Mouse (Mus musculus): ENCODE measurements around the gene Taok2. TPM values are rescaled to one million over a fixed set of nuclear protein-coding genes. Genes with fewer than 3 reads are reported as not detected.

Taok2 gene
- polyA plus RNA-seq, 1 experiment from 2014 or later, result 34.0 TPM

DNA sequence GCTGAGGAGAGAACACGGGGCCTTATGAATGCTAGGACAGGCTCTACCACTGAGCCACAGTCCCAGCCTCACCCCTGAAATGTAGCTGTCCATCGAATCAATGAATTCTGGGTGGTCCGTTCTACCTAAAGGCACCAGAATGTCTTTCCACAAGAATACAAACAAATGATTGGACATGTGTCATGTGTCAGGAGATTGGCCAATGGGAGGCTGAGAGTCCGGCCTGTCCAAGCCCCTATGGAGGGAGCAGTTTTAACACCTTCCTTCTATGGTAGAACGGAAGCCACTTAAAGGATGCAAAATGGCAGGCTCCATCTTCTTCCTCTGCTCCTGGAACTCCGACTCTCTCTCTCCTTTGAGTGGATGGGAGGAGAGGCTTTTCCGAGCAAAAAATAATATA lies 66.9 kb downstream of the Taok2 start:
- DNase-seq (ENCODE audit: low spot score) (no peak), ATAC-seq (ENCODE audit: insufficient read depth, low FRiP score, low TSS enrichment) (no peak)
- peaks cover 6% of the 10 kb centered on the region for H3K4me1 ChIP-seq (ENCODE audit: control insufficient read depth, insufficient read depth, low read length)
- H3K27ac ChIP-seq (ENCODE audit: low read depth, low read length), result no peak overlapping the region
- peaks cover 3% of the 10 kb centered on the region; the same call in 1 of the 2 replicates for H3K27me3 ChIP-seq (ENCODE audit: control insufficient read depth, insufficient read depth, low read length)
- H3K36me3 ChIP-seq (ENCODE audit: control insufficient read depth, insufficient read depth, low read length), result no peaks in the 10 kb centered on the region
- WGBS, result 90% methylated on average over 7 of the region's 7 CpGs
- no peak overlapping the region for H3K4me3 ChIP-seq (ENCODE audit: low read depth, low read length)
- no peaks in the 10 kb centered on the region for H3K9me3 ChIP-seq (ENCODE audit: control insufficient read depth, low read length)
- H3K4me2 ChIP-seq (ENCODE audit: low read depth), result no peak overlapping the region
- no peak overlapping the region for H3K9ac ChIP-seq (ENCODE audit: low read length)

DNA sequence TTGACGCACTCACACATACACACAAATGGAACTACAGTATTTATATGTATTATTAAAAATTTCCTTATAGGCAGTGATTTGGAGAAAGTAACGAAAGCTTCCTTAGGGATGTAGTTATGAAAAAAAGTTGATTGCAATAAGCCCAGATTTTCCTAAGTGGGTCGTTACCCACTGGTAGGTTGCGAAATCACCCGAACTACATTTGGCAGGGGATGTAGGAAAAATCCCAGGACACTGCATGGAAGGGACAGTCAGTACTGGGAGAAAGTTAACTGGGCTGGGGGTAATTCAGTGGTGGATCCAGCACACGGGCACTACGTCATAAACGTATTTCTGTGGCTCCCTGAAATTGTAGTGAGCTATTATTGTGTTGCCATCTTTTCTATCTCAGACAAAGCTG lies 68.0 kb downstream of the Taok2 start:
- Histone ChIP-seq H3K36me3 (ENCODE audit: control insufficient read depth, insufficient read depth, low read length) (no peaks in the 10 kb centered on the region), H3K4me3 (ENCODE audit: low read depth, low read length) (no peak overlapping the region), H3K27me3 (ENCODE audit: control insufficient read depth, insufficient read depth, low read length) (no peaks in the 10 kb centered on the region), H3K9me3 (ENCODE audit: control insufficient read depth, low read length) (no peaks in the 10 kb centered on the region), H3K4me2 (ENCODE audit: low read depth) (no peak overlapping the region), H3K4me1 (ENCODE audit: control insufficient read depth, insufficient read depth, low read length) (no peaks in the 10 kb centered on the region), H3K27ac (ENCODE audit: low read depth, low read length) (no peak overlapping the region), H3K9ac (ENCODE audit: low read length) (no peak overlapping the region)
- DNase-seq (ENCODE audit: low spot score) (no peak), ATAC-seq (ENCODE audit: insufficient read depth, low FRiP score, low TSS enrichment) (no peak)
- WGBS, result 88% methylated on average over 8 of the region's 8 CpGs

DNA sequence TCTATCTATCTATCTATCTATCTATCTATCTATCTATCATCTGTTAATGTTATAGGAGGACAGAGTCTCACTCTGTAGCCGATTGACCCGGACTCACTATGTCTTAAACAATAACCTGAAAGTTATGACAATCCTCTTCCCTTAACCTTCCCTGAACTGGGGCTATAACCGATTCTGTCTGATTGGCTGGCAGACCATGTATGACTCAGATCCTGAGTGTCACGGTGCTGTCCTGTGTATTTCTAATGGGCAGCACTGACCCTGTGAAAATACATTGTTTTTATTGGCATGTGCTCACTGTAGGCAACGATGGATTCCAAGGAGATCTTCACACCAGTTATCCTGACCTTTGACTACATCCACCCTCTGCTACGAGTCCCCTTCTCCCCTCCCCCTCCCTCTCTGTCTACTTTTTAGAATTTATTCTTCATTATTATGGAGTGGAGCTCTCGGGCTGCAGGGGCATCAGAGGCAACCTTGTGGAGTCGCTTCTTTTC lies 68.7 kb downstream of the Taok2 start:
- Histone ChIP-seq H3K4me3 (ENCODE audit: low read depth, low read length) (no peak overlapping the region), H3K9ac (ENCODE audit: low read length) (no peak overlapping the region), H3K4me1 (ENCODE audit: control insufficient read depth, insufficient read depth, low read length) (no peaks in the 10 kb centered on the region), H3K9me3 (ENCODE audit: control insufficient read depth, low read length) (no peaks in the 10 kb centered on the region), H3K36me3 (ENCODE audit: control insufficient read depth, insufficient read depth, low read length) (no peaks in the 10 kb centered on the region), H3K27me3 (ENCODE audit: control insufficient read depth, insufficient read depth, low read length) (no peaks in the 10 kb centered on the region), H3K4me2 (ENCODE audit: low read depth) (no peak overlapping the region), H3K27ac (ENCODE audit: low read depth, low read length) (no peak overlapping the region)
- ATAC-seq (ENCODE audit: insufficient read depth, low FRiP score, low TSS enrichment) (no peak), DNase-seq (ENCODE audit: low spot score) (no peak)
- WGBS, result 60% methylated on average over 8 of the region's 8 CpGs

Other genes with a start within 250 kb of the Taok2 start
- gene Sgf29, start 235.4 kb downstream of the Taok2 start, polyA plus RNA-seq (2014; fragmentation: Nextera tagmentation; extraction: Ambion mirVana), result 47.8 and 63.1 TPM in 2 replicates
- not detected in 2 replicates for gene Sult1a1, start 208.3 kb downstream of the Taok2 start, polyA plus RNA-seq (2014; fragmentation: Nextera tagmentation; extraction: Ambion mirVana)
- gene Bola2, start 189.3 kb downstream of the Taok2 start, polyA plus RNA-seq (2014; fragmentation: Nextera tagmentation; extraction: Ambion mirVana), result 159 and 165 TPM in 2 replicates
- 10.6 and 11.7 TPM in 2 replicates for gene Slx1b, start 188.9 kb downstream of the Taok2 start, polyA plus RNA-seq (2014; fragmentation: Nextera tagmentation; extraction: Ambion mirVana)
- 50.6 and 52.5 TPM in 2 replicates for gene Coro1a, start 176.9 kb downstream of the Taok2 start, polyA plus RNA-seq (2014; fragmentation: Nextera tagmentation; extraction: Ambion mirVana)
- 55.3 and 58.0 TPM in 2 replicates for gene Mapk3, start 125.1 kb downstream of the Taok2 start, polyA plus RNA-seq (2014; fragmentation: Nextera tagmentation; extraction: Ambion mirVana)
- 1.2 and 1.5 TPM in 2 replicates for gene Gdpd3, start 118.4 kb downstream of the Taok2 start, polyA plus RNA-seq (2014; fragmentation: Nextera tagmentation; extraction: Ambion mirVana)
- 115 and 121 TPM in 2 replicates for gene Ypel3, start 107.7 kb downstream of the Taok2 start, polyA plus RNA-seq (2014; fragmentation: Nextera tagmentation; extraction: Ambion mirVana)
- 0.38 and 0.64 TPM in 2 replicates for gene Tbx6, start 103.2 kb downstream of the Taok2 start, polyA plus RNA-seq (2014; fragmentation: Nextera tagmentation; extraction: Ambion mirVana)
- 318 and 344 TPM in 2 replicates for gene Ppp4c, start 92.2 kb downstream of the Taok2 start, polyA plus RNA-seq (2014; fragmentation: Nextera tagmentation; extraction: Ambion mirVana)
- gene Fam57b, start 87.0 kb downstream of the Taok2 start, polyA plus RNA-seq (2014; fragmentation: Nextera tagmentation; extraction: Ambion mirVana), result 14.3 and 14.4 TPM in 2 replicates
- gene 4930451I11Rik, start 53.1 kb downstream of the Taok2 start, polyA plus RNA-seq (2014; fragmentation: Nextera tagmentation; extraction: Ambion mirVana), result not detected in 2 replicates
- gene Doc2a, start 37.3 kb downstream of the Taok2 start, polyA plus RNA-seq (2014; fragmentation: Nextera tagmentation; extraction: Ambion mirVana), result 4.4 and 5.6 TPM in 2 replicates
- gene Hirip3, start 22.7 kb downstream of the Taok2 start, polyA plus RNA-seq (2014; fragmentation: Nextera tagmentation; extraction: Ambion mirVana), result 21.0 and 23.4 TPM in 2 replicates
- 91.8 and 96.3 TPM in 2 replicates for gene Ino80e, start 22.3 kb downstream of the Taok2 start, polyA plus RNA-seq (2014; fragmentation: Nextera tagmentation; extraction: Ambion mirVana)
- gene Tmem219, start 38.2 kb upstream of the Taok2 start, polyA plus RNA-seq (2014; fragmentation: Nextera tagmentation; extraction: Ambion mirVana), result 19.7 and 20.0 TPM in 2 replicates
- gene Kctd13, start 44.2 kb upstream of the Taok2 start, polyA plus RNA-seq (2014; fragmentation: Nextera tagmentation; extraction: Ambion mirVana), result 33.4 and 35.6 TPM in 2 replicates
- gene Asphd1, start 64.9 kb upstream of the Taok2 start, polyA plus RNA-seq (2014; fragmentation: Nextera tagmentation; extraction: Ambion mirVana), result 0.82 and 0.87 TPM in 2 replicates
- gene Sez6l2, start 65.9 kb upstream of the Taok2 start, polyA plus RNA-seq (2014; fragmentation: Nextera tagmentation; extraction: Ambion mirVana), result 10.0 and 13.5 TPM in 2 replicates
- gene Cdipt, start 91.2 kb upstream of the Taok2 start, polyA plus RNA-seq (2014; fragmentation: Nextera tagmentation; extraction: Ambion mirVana), result 79.1 and 80.3 TPM in 2 replicates
- 0.47 and 1.1 TPM in 2 replicates for gene Cdiptos, start 91.4 kb upstream of the Taok2 start, polyA plus RNA-seq (2014; fragmentation: Nextera tagmentation; extraction: Ambion mirVana)
- 3.0 and 4.2 TPM in 2 replicates for gene Mvp, start 129.9 kb upstream of the Taok2 start, polyA plus RNA-seq (2014; fragmentation: Nextera tagmentation; extraction: Ambion mirVana)
- 1.1 TPM in 1 of 2 replicates, not detected in the other for gene Pagr1b, start 131.8 kb upstream of the Taok2 start, polyA plus RNA-seq (2014; fragmentation: Nextera tagmentation; extraction: Ambion mirVana)
- gene Pagr1a, start 132.6 kb upstream of the Taok2 start, polyA plus RNA-seq (2014; fragmentation: Nextera tagmentation; extraction: Ambion mirVana), result 99.6 and 105 TPM in 2 replicates
- 14.3 and 19.4 TPM in 2 replicates for gene Gm42742, start 136.4 kb upstream of the Taok2 start, polyA plus RNA-seq (2014; fragmentation: Nextera tagmentation; extraction: Ambion mirVana)
- gene Prrt2, start 136.5 kb upstream of the Taok2 start, polyA plus RNA-seq (2014; fragmentation: Nextera tagmentation; extraction: Ambion mirVana), result 6.2 and 6.9 TPM in 2 replicates
- gene Maz, start 142.3 kb upstream of the Taok2 start, polyA plus RNA-seq (2014; fragmentation: Nextera tagmentation; extraction: Ambion mirVana), result 90.8 and 94.5 TPM in 2 replicates
- gene Kif22, start 157.8 kb upstream of the Taok2 start, polyA plus RNA-seq (2014; fragmentation: Nextera tagmentation; extraction: Ambion mirVana), result 156 and 168 TPM in 2 replicates
- not detected in 2 replicates for gene Zg16, start 202.6 kb upstream of the Taok2 start, polyA plus RNA-seq (2014; fragmentation: Nextera tagmentation; extraction: Ambion mirVana)
- gene AI467606, start 206.7 kb upstream of the Taok2 start, polyA plus RNA-seq (2014; fragmentation: Nextera tagmentation; extraction: Ambion mirVana), result 1.0 and 1.1 TPM in 2 replicates
- gene Qprt, start 237.5 kb upstream of the Taok2 start, polyA plus RNA-seq (2014; fragmentation: Nextera tagmentation; extraction: Ambion mirVana), result 1.8 and 2.0 TPM in 2 replicates

Measured in neural tube, embryonic 11.5 days (tissue).